Mouse (Mus musculus) kidney, adult 9 months (tissue): ENCODE data around the gene Gm12569.

ENCODE experiments used
- DNase-seq: peaks from one replicate; pipeline ENCODE4 v3.0.0; 2022

The Gm12569 gene

GRCm38 (mm10) chr11:51220308-51220707 lies at the start of gene Gm12569:
Gene Gm12569, plus strand, starts transcription at chr11:51220473.
- no peak for DNase-seq

- no peak for DNase-seq
These were observed 17.5 kb upstream of the Gm12569 start for GRCm38 (mm10) chr11:51202726-51203125.

DNA sequence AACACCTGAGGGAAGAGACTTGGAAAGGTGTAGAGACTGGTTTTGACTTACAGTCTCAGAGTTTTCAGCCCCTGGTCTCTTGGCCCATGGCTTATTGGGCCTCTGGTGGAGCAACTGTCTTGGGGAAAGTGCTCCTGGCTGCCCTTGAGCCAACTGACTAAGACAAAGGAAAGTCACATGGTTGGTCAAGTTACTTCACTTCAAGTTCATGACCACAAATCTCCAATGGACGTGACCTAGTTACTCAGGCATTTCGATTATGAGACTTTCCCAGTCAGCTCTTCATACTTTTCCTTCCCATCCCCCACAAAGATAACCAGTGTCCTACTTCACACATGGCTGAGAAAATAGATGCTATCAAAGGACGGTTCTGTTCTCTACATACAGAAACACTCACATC lies 12.5 kb upstream of the Gm12569 start:
- DNase-seq, result no peak

GRCm38 (mm10) chr11:51211426-51211825 lies 8.8 kb upstream of the Gm12569 start:
- DNase-seq, result no peak

DNA sequence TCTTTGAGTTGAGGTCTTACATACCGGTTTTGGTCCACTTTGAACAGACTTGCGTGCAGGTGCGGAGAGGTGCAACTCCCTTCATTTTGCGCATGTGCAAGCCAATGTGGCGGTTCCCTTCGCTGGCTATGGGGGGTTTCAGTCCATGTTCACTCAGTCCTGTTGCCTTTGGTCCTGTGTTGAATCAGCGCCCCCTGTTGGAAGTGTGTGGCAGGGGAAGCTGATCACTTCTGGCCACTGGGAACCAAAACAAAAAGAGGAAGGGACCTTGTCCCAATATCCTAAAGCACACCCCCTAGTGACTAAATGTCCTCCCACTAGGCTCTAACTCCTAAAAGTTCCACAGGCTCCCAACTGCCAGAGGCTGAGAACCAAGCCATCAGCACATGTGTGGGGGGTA lies 6.3 kb upstream of the Gm12569 start:
- no peak for DNase-seq

DNA sequence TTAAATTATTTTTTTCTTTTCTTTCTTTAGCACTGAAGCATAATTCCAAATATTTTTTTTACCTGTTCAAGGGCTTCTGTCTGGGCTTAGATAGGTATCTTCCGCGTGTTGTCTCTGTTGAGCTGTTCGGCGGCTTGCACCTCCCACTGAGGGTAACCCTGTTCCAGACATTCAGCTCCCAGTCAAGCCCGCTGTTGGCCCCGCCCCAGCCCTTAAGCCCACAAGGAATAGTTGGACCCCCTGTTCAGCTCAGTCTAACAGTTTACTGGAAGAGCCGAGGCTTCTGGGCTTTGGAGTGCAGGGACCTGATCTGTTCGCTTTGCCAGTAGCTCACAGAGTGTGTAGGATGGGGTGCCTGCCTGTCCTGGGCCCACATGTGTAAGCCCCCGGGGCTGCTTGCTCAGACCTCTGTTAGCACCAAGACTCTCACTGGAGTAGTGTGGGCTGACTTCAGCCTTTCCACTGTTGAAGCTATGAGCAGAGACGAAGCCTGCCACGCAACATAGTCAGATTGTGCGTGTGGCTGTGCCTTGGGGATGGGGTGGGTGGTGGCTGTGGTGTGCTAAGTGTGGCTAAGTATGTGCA lies 785 bp upstream of the Gm12569 start:
- DNase-seq, result no peak

DNA sequence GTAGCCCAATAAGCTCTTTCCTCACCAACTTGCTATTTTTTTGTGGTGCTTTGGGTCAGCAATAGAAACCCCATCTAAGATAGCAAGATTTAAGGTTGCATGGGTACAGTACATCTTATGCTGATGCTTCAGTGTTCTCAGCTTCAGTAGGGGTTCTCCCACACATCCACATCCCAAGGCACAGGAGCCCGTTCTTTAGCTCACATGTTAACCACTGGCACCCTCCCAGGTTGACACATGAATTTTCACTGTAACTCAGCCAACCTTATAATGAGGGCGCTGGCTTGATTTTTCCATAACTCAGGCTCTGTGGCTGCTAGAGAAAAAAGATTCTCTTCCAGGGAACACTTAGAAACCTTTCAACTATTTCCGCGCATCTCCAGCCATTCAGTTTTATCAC lies 6.8 kb downstream of the Gm12569 start:
- no peak for DNase-seq

DNA sequence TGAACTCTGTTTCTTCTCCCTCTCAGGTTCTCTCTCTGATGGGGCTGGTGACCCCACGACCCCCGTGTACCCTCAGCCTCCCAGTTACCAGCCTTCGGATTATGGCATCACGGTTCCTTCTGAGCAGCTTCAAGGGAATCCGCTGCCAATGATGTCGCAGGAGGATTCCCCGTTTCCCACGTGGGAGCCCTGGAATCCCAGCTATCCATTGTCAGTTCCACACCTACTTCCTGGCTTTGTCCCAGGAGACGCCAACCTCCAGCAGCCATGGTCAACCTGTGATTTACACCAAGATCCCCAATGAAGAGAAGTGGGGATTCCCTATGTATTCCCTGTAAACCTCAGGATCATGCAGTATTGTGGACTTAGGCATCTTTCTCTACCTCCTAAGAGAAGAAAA lies 14.4 kb downstream of the Gm12569 start:
- no peak for DNase-seq

DNA sequence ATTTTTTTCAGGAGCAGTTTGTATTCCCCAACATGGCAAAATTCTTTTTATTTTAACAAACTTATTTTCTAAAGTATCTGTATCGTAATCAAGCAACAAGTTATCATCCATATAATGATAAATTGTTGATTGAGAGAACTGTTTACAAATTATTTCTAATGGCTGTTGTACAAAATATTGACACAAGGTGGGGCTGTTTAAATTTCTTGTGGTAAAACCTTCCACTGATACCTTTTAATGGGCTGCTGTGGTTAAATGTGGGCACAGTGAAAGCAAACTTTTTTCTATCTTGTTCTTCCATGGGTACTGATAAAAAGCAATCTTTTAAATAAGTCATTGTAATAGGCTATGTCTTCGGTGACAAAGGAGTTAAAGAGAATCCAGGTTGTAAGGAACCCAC lies 22.6 kb downstream of the Gm12569 start:
- peak; percentile 14 for DNase-seq

- no peak for DNase-seq
These were observed 36.7 kb downstream of the Gm12569 start for GRCm38 (mm10) chr11:51257006-51257405.

- DNase-seq, result no peak
These were observed 41.5 kb downstream of the Gm12569 start, which contains the start of gene Clk4 for GRCm38 (mm10) chr11:51261680-51262219. Gene Clk4, plus strand, starts transcription at chr11:51261730.

- DNase-seq, result peak; percentile 99
These were observed 42.3 kb downstream of the Gm12569 start, which contains the start of gene BC049762 for GRCm38 (mm10) chr11:51262342-51263285. Gene BC049762, minus strand, starts transcription at chr11:51263046.

- DNase-seq, result peak; percentile 92
These were observed 43.1 kb downstream of the Gm12569 start for GRCm38 (mm10) chr11:51263286-51263831.

- DNase-seq, result peak; percentile 47
These were observed 44.1 kb downstream of the Gm12569 start for GRCm38 (mm10) chr11:51264352-51264751.

DNA sequence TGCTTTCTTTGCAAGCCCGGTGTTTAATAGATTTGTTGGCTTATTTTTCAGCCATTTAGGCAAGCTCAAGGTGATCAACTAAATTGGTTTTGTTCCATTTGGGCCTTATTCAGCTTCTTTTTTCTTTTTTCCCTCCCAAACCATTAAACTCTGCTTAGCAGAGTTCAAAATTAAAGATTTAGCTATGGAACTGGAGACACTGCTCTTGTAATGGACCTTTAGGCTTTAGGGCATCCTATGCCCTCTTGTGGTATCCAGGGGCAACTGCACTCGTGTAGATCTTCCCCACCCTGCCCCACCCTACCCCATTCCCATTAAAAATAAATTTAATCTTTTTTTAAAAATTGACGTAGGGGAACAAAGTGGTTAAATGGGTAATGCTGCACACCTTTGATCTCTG lies 45.1 kb downstream of the Gm12569 start:
- peak; percentile 32 for DNase-seq

DNA sequence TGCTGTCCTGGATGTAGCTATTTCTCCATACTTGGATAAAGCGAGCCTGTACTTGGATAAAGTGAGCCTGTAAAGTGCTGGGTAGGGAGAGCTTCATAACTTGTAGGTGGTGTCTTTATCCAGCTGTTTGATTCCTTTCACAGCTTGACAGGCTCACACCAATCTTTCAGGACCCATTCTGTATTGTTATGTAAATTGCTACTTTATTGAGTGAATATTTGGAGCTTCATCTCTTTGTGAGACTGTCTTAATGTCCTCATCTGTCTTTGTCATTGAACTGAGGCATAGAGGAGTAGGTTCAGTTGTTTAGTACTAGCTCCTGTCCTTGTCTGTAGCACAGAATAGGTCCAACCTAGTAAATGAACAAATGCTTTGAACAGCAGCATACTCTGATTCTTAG lies 54.1 kb downstream of the Gm12569 start:
- DNase-seq, result no peak
